Mouse (Mus musculus): Measurements from ENCODE around the gene Palld. TPM values are rescaled to one million over a fixed set of nuclear protein-coding genes. Genes with fewer than 3 reads are reported as not detected.

Palld gene
- polyA plus RNA-seq, 1 experiment: 58.2 TPM

- no peaks in the 10 kb centered on the region for H3K36me3 ChIP-seq (ENCODE audit: control insufficient read depth, insufficient read depth, low read length)
- TF ChIP-seq CTCF (IDR thresholded peaks at IDR 0.05; ENCODE audit: extremely low read depth, insufficient read length, insufficient replicate concordance, low read depth, low read length) (no peak), POLR2A (IDR thresholded peaks at IDR 0.05; ENCODE audit: low read depth, low read length) (no peak)
- H3K4me3 ChIP-seq (ENCODE audit: low read depth, low read length): no peak overlapping the region
- peaks cover 20% of the 10 kb centered on the region; the same call in 1 of the 2 replicates for H3K4me1 ChIP-seq (ENCODE audit: control insufficient read depth, insufficient read depth, insufficient read length, low read length)
- H3K27me3 ChIP-seq (ENCODE audit: control insufficient read depth, insufficient read depth, low read length): no peaks in the 10 kb centered on the region
- peak overlapping the region; percentile 44 for H3K27ac ChIP-seq (ENCODE audit: insufficient read depth, low read depth, low read length)
- WGBS: 64% methylated on average over 5 of the region's 5 CpGs
Observed at GRCm38 (mm10) chr8:61584714-61585383, 317.6 kb downstream of the Palld start.

GRCm38 (mm10) chr8:61582547-61582946, 319.9 kb downstream of the Palld start:
- H3K4me1 ChIP-seq (ENCODE audit: control insufficient read depth, insufficient read depth, insufficient read length, low read length): peaks cover 13% of the 10 kb centered on the region; the same call in 1 of the 2 replicates
- no peak overlapping the region for H3K4me3 ChIP-seq (ENCODE audit: low read depth, low read length)
- no peak overlapping the region for H3K27ac ChIP-seq (ENCODE audit: insufficient read depth, low read depth, low read length)
- no peaks in the 10 kb centered on the region for H3K27me3 ChIP-seq (ENCODE audit: control insufficient read depth, insufficient read depth, low read length)
- TF ChIP-seq CTCF (IDR thresholded peaks at IDR 0.05; ENCODE audit: extremely low read depth, insufficient read length, insufficient replicate concordance, low read depth, low read length) (no peak), POLR2A (IDR thresholded peaks at IDR 0.05; ENCODE audit: low read depth, low read length) (no peak)
- whole genome bisulfite sequencing: 84% methylated on average over 8 of the region's 8 CpGs
- H3K36me3 ChIP-seq (ENCODE audit: control insufficient read depth, insufficient read depth, low read length): no peaks in the 10 kb centered on the region

GRCm38 (mm10) chr8:61581259-61581658, 321.2 kb downstream of the Palld start:
- no peak overlapping the region for H3K4me3 ChIP-seq (ENCODE audit: low read depth, low read length)
- peak overlapping the region; percentile 87 for H3K27ac ChIP-seq (ENCODE audit: insufficient read depth, low read depth, low read length)
- no peaks in the 10 kb centered on the region for H3K36me3 ChIP-seq (ENCODE audit: control insufficient read depth, insufficient read depth, low read length)
- no peaks in the 10 kb centered on the region for H3K27me3 ChIP-seq (ENCODE audit: control insufficient read depth, insufficient read depth, low read length)
- peaks cover 13% of the 10 kb centered on the region; the same call in 1 of the 2 replicates for H3K4me1 ChIP-seq (ENCODE audit: control insufficient read depth, insufficient read depth, insufficient read length, low read length)
- 30% methylated on average over 5 of the region's 5 CpGs for WGBS
- TF ChIP-seq CTCF (IDR thresholded peaks at IDR 0.05; ENCODE audit: extremely low read depth, insufficient read length, insufficient replicate concordance, low read depth, low read length) (no peak), POLR2A (IDR thresholded peaks at IDR 0.05; ENCODE audit: low read depth, low read length) (no peak)

- no peak overlapping the region for H3K4me3 ChIP-seq (ENCODE audit: low read depth, low read length)
- no peaks in the 10 kb centered on the region for H3K27me3 ChIP-seq (ENCODE audit: control insufficient read depth, insufficient read depth, low read length)
- peaks cover 8% of the 10 kb centered on the region; the same call in 1 of the 2 replicates for H3K4me1 ChIP-seq (ENCODE audit: control insufficient read depth, insufficient read depth, insufficient read length, low read length)
- no peak for TF ChIP-seq CTCF (IDR thresholded peaks at IDR 0.05; ENCODE audit: extremely low read depth, insufficient read length, insufficient replicate concordance, low read depth, low read length)
- no peak for TF ChIP-seq POLR2A (IDR thresholded peaks at IDR 0.05; ENCODE audit: low read depth, low read length)
- 90% methylated on average over 4 of the region's 4 CpGs for WGBS
- no peak overlapping the region for H3K27ac ChIP-seq (ENCODE audit: insufficient read depth, low read depth, low read length)
- no peaks in the 10 kb centered on the region for H3K36me3 ChIP-seq (ENCODE audit: control insufficient read depth, insufficient read depth, low read length)
Observed at GRCm38 (mm10) chr8:61579831-61580230, 322.7 kb downstream of the Palld start.

- Histone ChIP-seq H3K36me3 (ENCODE audit: control insufficient read depth, insufficient read depth, low read length) (no peaks in the 10 kb centered on the region), H3K27me3 (ENCODE audit: control insufficient read depth, insufficient read depth, low read length) (no peaks in the 10 kb centered on the region), H3K27ac (ENCODE audit: insufficient read depth, low read depth, low read length) (no peak overlapping the region), H3K4me3 (ENCODE audit: low read depth, low read length) (no peak overlapping the region), H3K4me1 (ENCODE audit: control insufficient read depth, insufficient read depth, insufficient read length, low read length) (peaks cover 12% of the 10 kb centered on the region; the same call in 1 of the 2 replicates)
- 71% methylated on average over 6 of the region's 6 CpGs for WGBS
- TF ChIP-seq CTCF (IDR thresholded peaks at IDR 0.05; ENCODE audit: extremely low read depth, insufficient read length, insufficient replicate concordance, low read depth, low read length) (no peak), POLR2A (IDR thresholded peaks at IDR 0.05; ENCODE audit: low read depth, low read length) (no peak)
Observed at GRCm38 (mm10) chr8:61578754-61579153, 323.7 kb downstream of the Palld start.

- peaks cover 12% of the 10 kb centered on the region; the same call in 1 of the 2 replicates for H3K4me1 ChIP-seq (ENCODE audit: control insufficient read depth, insufficient read depth, insufficient read length, low read length)
- peak overlapping the region; percentile 9; the same call in 1 of the 2 replicates for H3K27ac ChIP-seq (ENCODE audit: insufficient read depth, low read depth, low read length)
- TF ChIP-seq CTCF (IDR thresholded peaks at IDR 0.05; ENCODE audit: extremely low read depth, insufficient read length, insufficient replicate concordance, low read depth, low read length): no peak
- TF ChIP-seq POLR2A (IDR thresholded peaks at IDR 0.05; ENCODE audit: low read depth, low read length): no peak
- H3K27me3 ChIP-seq (ENCODE audit: control insufficient read depth, insufficient read depth, low read length): no peaks in the 10 kb centered on the region
- no peaks in the 10 kb centered on the region for H3K36me3 ChIP-seq (ENCODE audit: control insufficient read depth, insufficient read depth, low read length)
- H3K4me3 ChIP-seq (ENCODE audit: low read depth, low read length): no peak overlapping the region
- 66% methylated on average over 4 of the region's 4 CpGs for WGBS
Observed at GRCm38 (mm10) chr8:61575096-61575653, 327.3 kb downstream of the Palld start.

GRCm38 (mm10) chr8:61574526-61574925, 328.0 kb downstream of the Palld start:
- Histone ChIP-seq H3K27ac (ENCODE audit: insufficient read depth, low read depth, low read length) (0 out of 2 replicates have a peak overlapping the region, but pooled peaks have one; percentile 9), H3K27me3 (ENCODE audit: control insufficient read depth, insufficient read depth, low read length) (no peaks in the 10 kb centered on the region), H3K4me1 (ENCODE audit: control insufficient read depth, insufficient read depth, insufficient read length, low read length) (peaks cover 15% of the 10 kb centered on the region; the same call in 1 of the 2 replicates), H3K36me3 (ENCODE audit: control insufficient read depth, insufficient read depth, low read length) (no peaks in the 10 kb centered on the region), H3K4me3 (ENCODE audit: low read depth, low read length) (no peak overlapping the region)
- 72% methylated on average over 7 of the region's 7 CpGs for WGBS
- no peak for TF ChIP-seq CTCF (IDR thresholded peaks at IDR 0.05; ENCODE audit: extremely low read depth, insufficient read length, insufficient replicate concordance, low read depth, low read length)
- TF ChIP-seq POLR2A (IDR thresholded peaks at IDR 0.05; ENCODE audit: low read depth, low read length): no peak

Measured in small intestine, adult 2 months (tissue).